Mouse (Mus musculus): ENCODE measurements around the gene Tmem135.

DNA sequence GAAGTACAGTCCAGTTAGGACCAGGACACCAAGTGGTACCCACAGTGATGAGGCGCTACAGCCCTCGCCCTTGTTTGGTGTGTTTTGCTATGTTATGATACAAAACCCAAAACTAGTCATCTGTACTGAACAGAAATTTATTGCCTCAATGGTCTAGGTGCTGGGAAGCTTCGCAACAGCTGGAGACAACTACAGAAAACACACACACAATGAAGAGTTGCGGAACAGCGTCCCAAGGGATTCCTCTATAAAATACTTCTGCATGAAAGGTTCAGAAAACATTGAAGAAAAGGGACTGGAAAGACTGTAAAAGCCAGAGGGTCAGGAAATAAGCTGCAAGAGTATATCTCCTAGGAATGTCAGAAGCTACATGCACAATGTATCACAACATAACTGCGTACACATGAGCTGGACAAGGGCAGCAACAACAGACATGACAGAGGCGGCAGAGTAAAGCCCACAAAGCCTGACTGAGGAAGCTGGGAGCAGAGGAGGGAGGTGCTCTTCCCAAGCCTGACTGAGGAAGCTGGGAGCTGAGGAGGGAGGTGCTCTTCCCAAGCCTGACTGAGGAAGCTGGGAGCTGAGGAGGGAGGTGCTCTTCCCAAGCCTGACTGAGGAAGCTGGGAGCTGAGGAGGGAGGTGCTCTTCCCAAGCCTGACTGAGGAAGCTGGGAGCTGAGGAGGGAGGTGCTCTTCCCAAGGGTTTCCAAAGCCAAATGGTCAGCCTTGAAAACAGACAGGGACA is 137.8 kb downstream of the Tmem135 start:
- TF ChIP-seq CTCF (IDR thresholded peaks at IDR 0.05; ENCODE audit: low read depth, low read length) (no peak), POLR2AphosphoS5 (IDR thresholded peaks at IDR 0.05; ENCODE audit: insufficient replicate concordance, low read depth, low read length) (no peak), TAL1 (conservative IDR thresholded peaks at IDR 0.05; ENCODE audit: low read depth, low read length) (no peak), GATA2 (IDR thresholded peaks at IDR 0.05; ENCODE audit: borderline replicate concordance, low read depth, low read length) (no peak)

Measured in G1E (cell line).